Mouse (Mus musculus) embryonic facial prominence, embryonic 11.5 days (tissue): Measurements from ENCODE around the gene Tet3. TPM values are rescaled to one million over a fixed set of nuclear protein-coding genes. Genes with fewer than 3 reads are reported as not detected.
A peak's percentile ranks its signal among the peaks of the same experiment; 100 is the strongest.

Experiments
- ATAC-seq: fragments of 200-750 bp; cut with Nextera tagmentation; replicated peaks from 2 replicates; pipeline ENCODE4 v1.8.0; 2017; ENCODE audit warnings: low read depth; ENCODE audit not compliant: insufficient number of reproducible peaks, low FRiP score, low TSS enrichment
- DNase-seq: peaks from one replicate; pipeline ENCODE4 v3.0.0-alpha.2; 2015; ENCODE audit warnings: low spot score
- H3K27ac ChIP-seq: fragments of 300-500 bp; sonication (generic); replicated peaks from 2 replicates; pipeline ENCODE4 v1.5.1; 2014; ENCODE audit warnings: mild to moderate bottlenecking, low read depth, low read length, control low read depth
- H3K27me3 ChIP-seq: fragments of 300-500 bp; sonication (generic); 2 replicates; pipeline ENCODE4 v1.6.1; 2014; ENCODE audit warnings: mild to moderate bottlenecking, low read length, moderate library complexity, mixed read lengths; ENCODE audit not compliant: control insufficient read depth, insufficient read depth
- H3K36me3 ChIP-seq: fragments of 300-500 bp; sonication (generic); replicated peaks from 2 replicates; pipeline ENCODE4 v1.6.1; 2014; ENCODE audit warnings: low read depth, mild to moderate bottlenecking, low read length, moderate library complexity, mixed read lengths; ENCODE audit not compliant: control insufficient read depth, insufficient read depth
- H3K4me1 ChIP-seq: fragments of 300-500 bp; sonication (generic); 2 replicates; pipeline ENCODE4 v1.6.1; 2014; ENCODE audit warnings: low read length, mixed read lengths; ENCODE audit not compliant: control insufficient read depth, insufficient read depth
- H3K4me2 ChIP-seq: fragments of 300-500 bp; sonication (generic); 2 replicates; pipeline ENCODE4 v1.6.1; 2014; ENCODE audit warnings: low read depth, mild to moderate bottlenecking, control low read depth, low read length, moderate library complexity
- H3K4me3 ChIP-seq: fragments of 300-500 bp; sonication (generic); 2 replicates; pipeline ENCODE4 v1.5.1; 2014; ENCODE audit warnings: low read depth, low read length, control low read depth
- H3K9ac ChIP-seq: fragments of 300-500 bp; sonication (generic); replicated peaks from 2 replicates; pipeline ENCODE4 v1.6.1; 2014; ENCODE audit warnings: mild to moderate bottlenecking, control low read depth, low read length
- H3K9me3 ChIP-seq: fragments of 300-500 bp; sonication (generic); replicated peaks from 2 replicates; pipeline ENCODE4 v1.6.1; 2016; ENCODE audit warnings: mild to moderate bottlenecking, low read length, inconsistent platforms, mixed read lengths; ENCODE audit not compliant: control insufficient read depth
- WGBS: fragments of 180-500 bp; shearing (Covaris S2); extraction: QIAGEN DNeasy Blood & Tissue Kit; methylation state at CpG from one replicate; pipeline ENCODE4 v1.1.7; 2014; 5-methylcytosine and 5-hydroxymethylcytosine counted together
- polyA plus RNA-seq: library from polyadenylated mRNA; unstranded; fragments of >200 nt; fragmentation: Nextera tagmentation; extraction: Ambion mirVana; gene quantifications from 2 replicates; pipeline ENCODE4 v1.2.1, GENCODE M21; 2014

The Tet3 gene
- polyA plus RNA-seq, 1 experiment from 2014 or later = 24.3 TPM

DNA sequence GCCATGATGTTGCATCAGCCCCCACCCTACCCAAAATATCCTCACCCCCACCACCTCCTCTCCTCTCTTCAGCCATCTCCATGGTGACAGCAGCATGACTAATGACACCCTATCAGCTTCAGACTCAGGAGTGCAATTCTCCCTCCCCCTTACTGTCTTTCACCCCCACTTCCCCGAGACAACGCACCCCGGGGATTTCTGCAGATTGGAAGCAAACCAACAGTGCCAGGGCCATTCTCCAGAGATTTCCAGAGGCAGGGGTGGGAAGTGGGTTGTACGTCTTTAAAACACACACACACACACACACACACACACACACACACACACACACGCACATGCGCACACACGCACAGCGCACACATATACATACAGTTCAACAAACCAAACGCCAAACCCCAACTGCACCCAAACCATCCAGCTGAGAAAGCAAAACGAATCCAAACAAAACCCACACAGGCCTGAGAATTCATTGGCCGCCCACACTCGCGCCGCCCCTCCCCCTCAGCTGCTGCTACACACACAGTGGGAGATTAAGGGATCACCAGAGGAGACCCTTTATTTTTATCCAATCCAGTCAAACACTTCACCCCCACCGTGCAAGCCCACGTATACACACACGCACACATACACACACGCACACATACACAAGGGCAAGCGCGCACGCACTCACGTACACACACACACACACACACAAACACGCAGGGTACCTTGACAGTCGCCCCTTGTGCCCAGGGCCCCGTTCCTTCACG, 18.2 kb downstream of the Tet3 start:
- peak; percentile 53 for ATAC-seq
- Histone ChIP-seq H3K4me2 (peak overlapping the region; percentile 80), H3K4me3 (peak overlapping the region; percentile 64), H3K27ac (peak overlapping the region; percentile 87), H3K27me3 (no peaks in the 10 kb centered on the region), H3K9ac (peak overlapping the region; percentile 74), H3K9me3 (no peaks in the 10 kb centered on the region), H3K36me3 (peaks cover 3% of the 10 kb centered on the region; the same call in 1 of the 2 replicates), H3K4me1 (peaks cover 14% of the 10 kb centered on the region)
- 4% methylated on average over 24 of the region's 26 CpGs for WGBS
- DNase-seq = peak; percentile 81

DNA sequence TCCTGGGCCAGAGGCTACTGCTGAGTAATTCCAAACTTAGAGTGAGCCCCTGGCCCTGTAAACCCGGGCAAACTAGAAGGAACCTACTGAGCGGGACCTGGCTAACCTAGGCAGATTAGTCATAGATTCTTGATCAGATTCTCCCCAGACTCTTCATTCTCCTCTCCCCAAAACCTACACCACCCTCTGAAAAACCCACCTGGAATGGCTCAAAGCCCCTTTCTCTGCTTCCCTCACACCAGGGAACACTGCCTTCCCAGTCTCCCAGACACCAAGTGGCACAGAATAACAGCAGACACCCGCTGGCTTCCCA, 18.7 kb downstream of the Tet3 start:
- H3K4me2 ChIP-seq = peak overlapping the region; percentile 80
- H3K36me3 ChIP-seq = peaks cover under 1% of the 10 kb centered on the region; the same call in 1 of the 2 replicates
- ATAC-seq (no peak), DNase-seq (no peak)
- H3K27ac ChIP-seq = no peak overlapping the region
- WGBS = 31% methylated on average over 3 of the region's 3 CpGs
- no peaks in the 10 kb centered on the region for H3K9me3 ChIP-seq
- H3K27me3 ChIP-seq = no peaks in the 10 kb centered on the region
- H3K4me1 ChIP-seq = peaks cover 14% of the 10 kb centered on the region
- peak overlapping the region; percentile 37 for H3K9ac ChIP-seq
- peak overlapping the region; percentile 64 for H3K4me3 ChIP-seq

DNA sequence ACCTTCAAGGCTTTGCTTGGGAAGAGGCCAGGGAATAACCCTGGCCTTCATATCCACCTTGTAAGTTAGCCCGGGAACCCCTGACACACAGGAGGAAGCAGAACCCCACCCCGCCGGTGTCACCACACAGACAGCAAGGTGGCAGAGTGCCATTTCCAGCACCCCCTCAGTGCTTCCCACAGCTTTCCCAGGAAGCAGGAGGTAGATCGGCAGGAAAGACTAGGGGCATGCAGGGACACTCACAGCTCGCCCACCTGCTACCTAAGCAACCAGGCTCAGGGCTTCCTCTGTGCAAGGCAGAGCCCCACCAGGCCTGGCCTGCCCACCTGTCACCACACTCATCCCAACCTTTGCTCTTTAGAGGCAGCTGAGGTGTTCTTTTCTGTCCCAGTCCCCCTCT, 19.1 kb downstream of the Tet3 start:
- no peaks in the 10 kb centered on the region for H3K36me3 ChIP-seq
- H3K27ac ChIP-seq = no peak overlapping the region
- H3K9ac ChIP-seq = peak overlapping the region; percentile 37
- WGBS = 68% methylated on average over 5 of the region's 5 CpGs
- no peaks in the 10 kb centered on the region for H3K9me3 ChIP-seq
- H3K4me3 ChIP-seq = peak overlapping the region; percentile 7; the same call in 1 of the 2 replicates
- H3K27me3 ChIP-seq = no peaks in the 10 kb centered on the region
- peak overlapping the region; percentile 80 for H3K4me2 ChIP-seq
- peaks cover 14% of the 10 kb centered on the region for H3K4me1 ChIP-seq
- DNase-seq (no peak), ATAC-seq (no peak)

DNA sequence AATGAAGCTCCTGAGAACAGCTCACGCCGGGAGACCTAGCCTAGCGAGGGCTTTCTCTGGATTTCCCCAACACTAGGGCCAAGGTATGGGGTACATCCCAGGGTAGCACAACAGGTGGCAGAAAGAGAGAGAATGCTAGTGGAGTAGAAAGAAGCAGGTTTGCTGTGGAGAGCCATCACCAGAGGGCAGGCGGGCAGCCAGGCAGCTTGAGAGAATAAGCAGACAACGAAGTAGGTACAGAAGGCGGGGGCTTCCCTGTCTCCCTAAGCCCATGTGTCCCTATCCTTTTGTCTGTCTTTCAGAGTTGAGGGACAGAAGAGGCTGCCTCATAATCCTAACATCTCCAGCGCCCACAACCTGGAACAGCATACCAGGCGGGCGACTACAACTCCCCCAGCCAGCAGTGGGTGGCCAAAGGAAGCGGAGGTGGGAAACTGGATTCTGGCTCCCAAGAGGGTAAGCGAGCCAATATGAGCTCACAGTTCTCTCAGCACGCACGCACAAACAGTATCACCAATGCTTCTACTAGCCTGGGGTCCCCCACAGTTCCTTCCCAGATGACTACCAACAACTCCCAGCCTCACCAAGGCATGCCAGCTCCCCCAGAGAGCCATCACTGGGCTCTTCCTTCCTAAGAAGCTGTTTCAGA, 19.6 kb downstream of the Tet3 start:
- Histone ChIP-seq H3K4me1 (peaks cover 14% of the 10 kb centered on the region), H3K27me3 (no peaks in the 10 kb centered on the region), H3K36me3 (no peaks in the 10 kb centered on the region), H3K9ac (no peak overlapping the region; the same call in 1 of the 2 replicates), H3K9me3 (no peaks in the 10 kb centered on the region), H3K27ac (no peak overlapping the region), H3K4me3 (no peak overlapping the region; the same call in 1 of the 2 replicates), H3K4me2 (peak overlapping the region; percentile 80)
- ATAC-seq (no peak), DNase-seq (no peak)
- WGBS = 84% methylated on average over 13 of the region's 13 CpGs

DNA sequence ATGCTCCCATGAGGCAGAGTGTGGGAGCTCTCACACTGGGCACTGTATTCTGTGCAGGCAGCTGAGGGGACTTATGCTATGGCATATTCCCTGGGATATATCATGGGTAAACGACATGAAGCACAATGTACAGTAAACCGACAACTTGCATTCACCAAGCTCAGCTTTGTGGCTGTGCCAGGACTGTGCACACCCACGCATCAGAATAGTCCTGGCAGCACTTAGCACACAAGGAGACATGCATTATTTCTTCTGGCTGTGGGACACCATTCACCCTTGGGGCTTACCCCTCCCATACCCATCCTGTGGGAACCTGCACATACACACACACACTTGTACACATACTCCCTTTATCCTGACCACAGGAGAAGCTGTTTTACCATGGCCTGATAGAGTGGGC, 20.3 kb downstream of the Tet3 start:
- H3K36me3 ChIP-seq = no peaks in the 10 kb centered on the region
- DNase-seq (no peak), ATAC-seq (no peak)
- no peak overlapping the region for H3K9ac ChIP-seq
- 88% methylated on average over 3 of the region's 3 CpGs for WGBS
- no peaks in the 10 kb centered on the region for H3K27me3 ChIP-seq
- H3K4me1 ChIP-seq = peaks cover 12% of the 10 kb centered on the region
- H3K27ac ChIP-seq = no peak overlapping the region
- H3K9me3 ChIP-seq = no peaks in the 10 kb centered on the region
- H3K4me2 ChIP-seq = no peak overlapping the region
- H3K4me3 ChIP-seq = no peak overlapping the region

DNA sequence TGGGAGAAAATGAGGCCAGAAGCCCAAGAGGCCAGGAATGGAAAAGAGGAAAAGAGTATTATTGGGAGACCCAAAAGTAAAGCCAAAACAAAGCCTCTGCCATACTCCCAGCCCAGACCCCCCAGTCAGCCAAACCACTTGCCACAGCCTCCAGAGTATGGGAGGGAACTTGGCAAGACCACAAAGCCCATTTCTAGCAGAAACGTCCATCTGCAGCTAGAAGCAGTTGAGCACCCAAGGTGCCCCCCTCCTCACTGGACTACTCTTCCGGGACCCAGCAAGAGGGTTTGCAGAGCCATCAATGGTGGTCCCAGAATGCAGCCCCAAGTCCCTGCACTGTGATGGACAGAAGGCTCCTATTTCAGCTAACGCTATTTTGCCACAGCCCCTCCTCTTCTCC, 21.1 kb downstream of the Tet3 start:
- ATAC-seq (no peak), DNase-seq (no peak)
- no peak overlapping the region for H3K27ac ChIP-seq
- peaks cover 12% of the 10 kb centered on the region for H3K4me1 ChIP-seq
- H3K4me2 ChIP-seq = no peak overlapping the region
- WGBS = 44% methylated on average over 3 of the region's 3 CpGs
- no peak overlapping the region for H3K9ac ChIP-seq
- H3K27me3 ChIP-seq = no peaks in the 10 kb centered on the region
- no peak overlapping the region for H3K4me3 ChIP-seq
- no peaks in the 10 kb centered on the region for H3K36me3 ChIP-seq
- H3K9me3 ChIP-seq = no peaks in the 10 kb centered on the region

DNA sequence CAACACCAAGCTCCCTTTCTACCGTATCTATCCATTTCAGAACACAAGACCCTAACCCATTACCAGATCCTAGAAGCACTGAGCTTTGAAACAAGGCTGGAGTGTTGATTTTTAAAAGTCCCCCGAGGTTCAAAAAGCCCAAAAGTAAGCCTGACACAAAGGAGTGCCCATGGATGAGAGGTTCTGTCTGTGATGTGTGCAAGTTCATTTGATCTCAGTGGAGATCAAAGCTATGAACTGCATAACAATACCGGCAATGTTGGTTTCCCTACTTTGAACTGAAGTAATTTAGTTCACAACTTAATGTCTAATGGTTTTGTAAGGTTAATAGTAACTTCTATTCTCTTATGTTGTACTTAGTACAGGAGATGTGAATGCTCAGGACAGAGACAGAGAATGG, 21.7 kb downstream of the Tet3 start:
- DNase-seq (no peak), ATAC-seq (no peak)
- Histone ChIP-seq H3K4me2 (no peak overlapping the region), H3K27ac (no peak overlapping the region), H3K27me3 (no peaks in the 10 kb centered on the region), H3K36me3 (no peaks in the 10 kb centered on the region; the same call in 1 of the 2 replicates), H3K4me1 (peaks cover 9% of the 10 kb centered on the region), H3K9ac (no peak overlapping the region), H3K9me3 (no peaks in the 10 kb centered on the region), H3K4me3 (no peak overlapping the region)
- 86% methylated on average over 3 of the region's 3 CpGs for WGBS

DNA sequence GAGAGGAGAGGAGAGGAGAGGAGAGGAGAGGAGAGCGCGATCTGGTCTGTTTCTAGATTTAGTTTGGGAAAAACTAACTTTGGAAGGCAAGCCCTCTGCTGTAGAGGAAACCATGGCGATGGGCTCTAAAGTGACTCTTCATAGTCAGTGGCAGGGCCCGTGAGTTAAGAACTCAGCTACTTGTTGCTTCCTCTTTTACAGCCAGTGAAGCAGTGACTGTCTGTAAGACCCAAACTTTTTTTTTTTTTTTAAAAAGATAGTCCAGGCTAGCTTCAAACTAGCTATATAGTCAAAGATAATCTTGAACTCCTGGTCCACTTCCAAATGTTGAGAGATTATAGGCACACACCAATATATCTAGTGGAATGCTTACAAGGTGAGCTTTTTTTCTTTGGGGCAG, 22.3 kb downstream of the Tet3 start:
- H3K36me3 ChIP-seq = no peaks in the 10 kb centered on the region; the same call in 1 of the 2 replicates
- no peaks in the 10 kb centered on the region for H3K9me3 ChIP-seq
- H3K4me2 ChIP-seq = no peak overlapping the region
- no peak overlapping the region for H3K9ac ChIP-seq
- no peak for DNase-seq
- ATAC-seq = no peak
- no peak overlapping the region for H3K27ac ChIP-seq
- H3K27me3 ChIP-seq = no peaks in the 10 kb centered on the region
- 84% methylated on average over 4 of the region's 4 CpGs for WGBS
- no peak overlapping the region for H3K4me3 ChIP-seq
- H3K4me1 ChIP-seq = peaks cover 9% of the 10 kb centered on the region
